Comparison of ENCODE assay signal across 9 mouse cellular contexts in the genomic region with DNA sequence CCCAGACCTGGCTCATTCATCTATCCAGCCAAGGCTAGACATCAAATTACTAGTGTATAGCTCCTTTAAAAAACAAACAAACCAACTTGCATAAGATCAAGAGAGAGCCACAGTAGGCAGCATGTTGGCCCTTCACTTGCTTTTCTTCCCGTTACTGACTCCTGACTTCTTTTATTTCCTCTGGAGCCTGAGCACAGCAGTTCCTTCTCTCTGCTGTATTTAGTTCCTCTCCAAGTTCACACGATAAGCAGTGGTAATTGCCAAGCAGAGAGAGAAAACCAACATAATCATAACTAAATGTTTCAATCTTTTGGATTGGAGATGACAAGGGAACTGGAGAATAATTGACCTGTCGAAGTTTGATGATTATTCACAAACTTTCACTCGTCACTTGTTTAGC. TPM values are rescaled to one million over a fixed set of nuclear protein-coding genes. Genes with fewer than 3 reads are reported as not detected.
A peak's percentile ranks its signal among the peaks of the same experiment; 100 is the strongest.
DNase-seq lines count a peak whose midpoint lies in the region; ATAC-seq and TF ChIP-seq lines count a peak whose summit lies in the region.
"Had no signal": no experiment of that assay in that cellular context is flagged by ENCODE, and none has a peak within 500 bp of the region (broad histone marks: within the 10 kb centered on the region; RNA-seq: fewer than 3 reads in every experiment).

No protein-coding gene starts in this region.

- H3K9me3 ChIP-seq in kidney, embryonic 15.5 days (replicated peaks): no peaks in the 10 kb centered on the region
- H3K9me3 ChIP-seq in embryonic facial prominence, embryonic 11.5 days (replicated peaks; ENCODE audit: control insufficient read depth, low read length): no peaks in the 10 kb centered on the region
- H3K9me3 ChIP-seq in intestine, embryonic 15.5 days: no peaks in the 10 kb centered on the region

- peaks cover 46% of the 10 kb centered on the region for H3K36me3 ChIP-seq in kidney, embryonic 15.5 days
- no peaks in the 10 kb centered on the region for H3K36me3 ChIP-seq in embryonic facial prominence, embryonic 11.5 days (replicated peaks; ENCODE audit: control insufficient read depth, insufficient read depth, low read depth, low read length)
- H3K36me3 ChIP-seq in intestine, embryonic 15.5 days: 0 out of 2 replicates have a peak, but pooled peaks cover 11% of the 10 kb centered on the region
- peaks cover 14% of the 10 kb centered on the region for H3K36me3 ChIP-seq in myocyte (ENCODE audit: control insufficient read depth, insufficient read depth)

- 40% methylated on average over 4 of the region's 4 CpGs for WGBS in kidney, embryonic 15.5 days
- WGBS in embryonic facial prominence, embryonic 11.5 days: 53% methylated on average over 4 of the region's 4 CpGs
- 33% methylated on average over 4 of the region's 4 CpGs for WGBS in intestine, embryonic 15.5 days

- H3K4me1 ChIP-seq in kidney, embryonic 15.5 days: peaks cover 13% of the 10 kb centered on the region
- no peaks in the 10 kb centered on the region for H3K4me1 ChIP-seq in embryonic facial prominence, embryonic 11.5 days (ENCODE audit: control insufficient read depth, insufficient read depth, low read length)
- 0 out of 2 replicates have a peak, but pooled peaks cover 7% of the 10 kb centered on the region for H3K4me1 ChIP-seq in intestine, embryonic 15.5 days (replicated peaks)

- peaks cover 8% of the 10 kb centered on the region for H3K79me2 ChIP-seq in myocyte (ENCODE audit: control insufficient read depth, insufficient read depth)

- H3ac ChIP-seq in myocyte (ENCODE audit: control insufficient read depth, insufficient read length): no peak overlapping the region

- H3K4me3 ChIP-seq in kidney, embryonic 15.5 days (replicated peaks): peak overlapping the region; percentile 56
- H3K4me3 ChIP-seq in embryonic facial prominence, embryonic 11.5 days (ENCODE audit: low read depth, low read length): peak overlapping the region; percentile 69
- peak overlapping the region; percentile 68 for H3K4me3 ChIP-seq in intestine, embryonic 15.5 days (replicated peaks)
- peak overlapping the region; percentile 62 for H3K4me3 ChIP-seq in myocyte

- H3K27ac ChIP-seq in kidney, embryonic 15.5 days: no peak overlapping the region
- H3K27ac ChIP-seq in embryonic facial prominence, embryonic 11.5 days (replicated peaks; ENCODE audit: low read depth, low read length): no peak overlapping the region
- H3K27ac ChIP-seq in intestine, embryonic 15.5 days: no peak overlapping the region

- no peaks in the 10 kb centered on the region for H3K27me3 ChIP-seq in kidney, embryonic 15.5 days
- no peaks in the 10 kb centered on the region for H3K27me3 ChIP-seq in embryonic facial prominence, embryonic 11.5 days (ENCODE audit: control insufficient read depth, insufficient read depth, low read length)
- no peaks in the 10 kb centered on the region for H3K27me3 ChIP-seq in intestine, embryonic 15.5 days (replicated peaks)
- no peaks in the 10 kb centered on the region for H3K27me3 ChIP-seq in myocyte (ENCODE audit: control insufficient read depth, insufficient read depth, insufficient read length)
- H3K27me3 ChIP-seq: Patski had no signal

- H3K4me2 ChIP-seq in kidney, embryonic 15.5 days: peak overlapping the region; percentile 67
- peak overlapping the region; percentile 2; the same call in 1 of the 2 replicates for H3K4me2 ChIP-seq in embryonic facial prominence, embryonic 11.5 days (ENCODE audit: low read depth, low read length)
- H3K4me2 ChIP-seq in intestine, embryonic 15.5 days (replicated peaks): peak overlapping the region; percentile 71
- H3K4me2 ChIP-seq in myocyte (ENCODE audit: low read depth): peak overlapping the region; percentile 89

- no peak overlapping the region; the same call in 1 of the 2 replicates for H3K9ac ChIP-seq in kidney, embryonic 15.5 days
- no peak overlapping the region for H3K9ac ChIP-seq in embryonic facial prominence, embryonic 11.5 days (replicated peaks; ENCODE audit: low read length)
- H3K9ac ChIP-seq in intestine, embryonic 15.5 days: peak overlapping the region; percentile 57

- intact Hi-C loops in left cerebral cortex, postnatal 36 days (cut with DNase I): no loop called here
- intact Hi-C loops in gastrocnemius, postnatal 14 days (cut with DNase I; ENCODE audit: low total_unique reads): no loop called here

- no peak for DNase-seq in kidney, adult 11 months
- no peak for DNase-seq in embryonic facial prominence, embryonic 11.5 days (ENCODE audit: low spot score)
- DNase-seq in left cerebral cortex, postnatal 36 days (ENCODE audit: low spot score in 2 of 2): no peak
- no peak for DNase-seq in layer of hippocampus, adult 9-10 months (ENCODE audit: low spot score)
- no peak for DNase-seq in gastrocnemius, postnatal 14 days

- TF ChIP-seq POLR2A in myocyte (IDR thresholded peaks at IDR 0.05; ENCODE audit: insufficient read length, low read depth): no peak

- no peak for ATAC-seq in kidney, embryonic 15.5 days (replicated peaks; ENCODE audit: low FRiP score)
- no peak for ATAC-seq in embryonic facial prominence, embryonic 11.5 days (replicated peaks; ENCODE audit: insufficient number of reproducible peaks, low FRiP score, low TSS enrichment, low read depth)
- ATAC-seq in intestine, embryonic 15.5 days: no peak

TF ChIP-seq in myocyte, 11 proteins besides CTCF, POLR2A, EP300 and RAD21:
- TF ChIP-seq CEBPB (IDR thresholded peaks at IDR 0.05; ENCODE audit: insufficient read depth, poor library complexity, severe bottlenecking) (no peak), TCF3 (IDR thresholded peaks at IDR 0.05; ENCODE audit: insufficient read length, low read depth) (no peak), USF1 (IDR thresholded peaks at IDR 0.05; ENCODE audit: low read depth) (no peak), MYOG (IDR thresholded peaks at IDR 0.05; ENCODE audit: control insufficient read depth in 1 of 3, insufficient read depth in 1 of 3, insufficient read length in 2 of 3, low read depth in 2 of 3) (no peak), SRF (IDR thresholded peaks at IDR 0.05; ENCODE audit: control insufficient read depth, insufficient read length, low read depth) (no peak), TCF12 (IDR thresholded peaks at IDR 0.05; ENCODE audit: insufficient read depth, poor library complexity, severe bottlenecking) (no peak), MAX (IDR thresholded peaks at IDR 0.05; ENCODE audit: low read depth) (no peak), E2F4 (IDR thresholded peaks at IDR 0.05; ENCODE audit: insufficient read depth) (no peak), REST (IDR thresholded peaks at IDR 0.05; ENCODE audit: insufficient read depth, insufficient read length) (no peak), POLR2AphosphoS2 (IDR thresholded peaks at IDR 0.05; ENCODE audit: insufficient read length, low read depth) (no peak), MYOD1 (IDR thresholded peaks at IDR 0.05; ENCODE audit: control insufficient read depth in 1 of 3, insufficient read length in 2 of 3, low read depth in 2 of 3) (no peak)

RNA-seq across cellular contexts. Expression of a gene that starts 1.1 kb away (rescaled TPM):
- polyA plus RNA-seq in kidney, embryonic 15.5 days (2015; fragmentation: Nextera tagmentation; extraction: Ambion mirVana): 7.2 and 7.5 TPM in 2 replicates
- polyA plus RNA-seq in embryonic facial prominence, embryonic 11.5 days (2014; fragmentation: Nextera tagmentation; extraction: Ambion mirVana): 5.0 and 5.4 TPM in 2 replicates
- polyA plus RNA-seq in intestine, embryonic 15.5 days (2015; fragmentation: Nextera tagmentation; extraction: Ambion mirVana): 5.0 and 5.4 TPM in 2 replicates
- polyA plus RNA-seq in myocyte (2012; fragmentation: generic; extraction: Trizol): 3.5 TPM
- 1 to 10 TPM; 8.7 to 9.2 TPM for total RNA-seq in left cerebral cortex, postnatal 36 days (2021)
- 1 to 10 TPM; 3.9 to 4.7 TPM for total RNA-seq in gastrocnemius, postnatal 14 days (2021)

RNA-seq across cellular contexts. Expression of a gene that starts 1.3 kb away (rescaled TPM):
- 13.1 and 14.8 TPM in 2 replicates for polyA plus RNA-seq in kidney, embryonic 15.5 days (2015; fragmentation: Nextera tagmentation; extraction: Ambion mirVana)
- 22.1 and 23.0 TPM in 2 replicates for polyA plus RNA-seq in embryonic facial prominence, embryonic 11.5 days (2014; fragmentation: Nextera tagmentation; extraction: Ambion mirVana)
- 10.9 and 12.8 TPM in 2 replicates for polyA plus RNA-seq in intestine, embryonic 15.5 days (2015; fragmentation: Nextera tagmentation; extraction: Ambion mirVana)
- 5.5 TPM for polyA plus RNA-seq in myocyte (2012; fragmentation: generic; extraction: Trizol)
- total RNA-seq in left cerebral cortex, postnatal 36 days (2021): 1 to 10 TPM; 3.8 to 4.7 TPM
- 1 to 10 TPM; 2.0 to 2.1 TPM for total RNA-seq in gastrocnemius, postnatal 14 days (2021)

Comparison
In these comparisons a context has a peak if more than half of its experiments do, and no peak if none do; other contexts are left out.
1. H3K4me2 ChIP-seq: peak in every context shown above with its lines; median percentile 89 in myocyte; 71 in intestine, embryonic 15.5 days; 67 in kidney, embryonic 15.5 days; 2 in embryonic facial prominence, embryonic 11.5 days.